Mouse (Mus musculus) lung, embryonic 14.5 days (tissue): Measurements from ENCODE around the gene Nfe2l3. TPM values are rescaled to one million over a fixed set of nuclear protein-coding genes. Genes with fewer than 3 reads are reported as not detected.

ENCODE experiments used
- ATAC-seq: fragments of 200-750 bp; cut with Nextera tagmentation; 2 replicates; pipeline ENCODE4 v1.8.0; 2017; ENCODE audit warnings: mild to moderate bottlenecking, moderate TSS enrichment, moderate library complexity; ENCODE audit not compliant: insufficient read depth
- DNase-seq: peaks from one replicate; pipeline ENCODE4 v3.0.0-alpha.2; 2015
- H3K27ac ChIP-seq: fragments of 300-500 bp; sonication (generic); 2 replicates; pipeline ENCODE4 v1.5.1; 2014; ENCODE audit warnings: low read depth, mild to moderate bottlenecking, moderate library complexity
- H3K27me3 ChIP-seq: fragments of 300-500 bp; sonication (generic); 2 replicates; pipeline ENCODE4 v1.6.1; 2014; ENCODE audit warnings: low read length, control low read depth; ENCODE audit not compliant: insufficient read depth
- H3K36me3 ChIP-seq: fragments of 300-500 bp; sonication (generic); 2 replicates; pipeline ENCODE4 v1.6.1; 2014; ENCODE audit warnings: control low read depth; ENCODE audit not compliant: insufficient read depth
- H3K4me1 ChIP-seq: fragments of 300-500 bp; sonication (generic); 2 replicates; pipeline ENCODE4 v1.6.1; 2014; ENCODE audit warnings: antibody characterized with exemption, control low read depth; ENCODE audit not compliant: insufficient read depth
- H3K4me2 ChIP-seq: fragments of 300-500 bp; sonication (generic); 2 replicates; pipeline ENCODE4 v1.6.1; 2014; ENCODE audit warnings: mild to moderate bottlenecking
- H3K4me3 ChIP-seq: fragments of 300-500 bp; sonication (generic); 2 replicates; pipeline ENCODE4 v1.5.1; 2014; ENCODE audit warnings: low read depth, low read length
- H3K9ac ChIP-seq: fragments of 300-500 bp; sonication (generic); 2 replicates; pipeline ENCODE4 v1.6.1; 2014
- H3K9me3 ChIP-seq: fragments of 300-500 bp; sonication (generic); 2 replicates; pipeline ENCODE4 v1.6.1; 2016; ENCODE audit warnings: low read depth, low read length, control low read depth
- CTCF ChIP-seq: IDR thresholded peaks from 2 replicates; pipeline ENCODE4 v1.5.1; 2016; ENCODE audit warnings: antibody characterized with exemption, low read depth
- WGBS: fragments of 180-500 bp; shearing (Covaris S2); extraction: QIAGEN DNeasy Blood & Tissue Kit; methylation state at CpG from one replicate; pipeline ENCODE4 v1.1.7; 2014; 5-methylcytosine and 5-hydroxymethylcytosine counted together
- polyA plus RNA-seq: library from polyadenylated mRNA; unstranded; fragments of >200 nt; fragmentation: Nextera tagmentation; extraction: Ambion mirVana; gene quantifications from 2 replicates; pipeline ENCODE4 v1.2.1, GENCODE M21; 2014

The Nfe2l3 gene
- polyA plus RNA-seq, 1 experiment from 2014 or later = 2.8 TPM

DNA sequence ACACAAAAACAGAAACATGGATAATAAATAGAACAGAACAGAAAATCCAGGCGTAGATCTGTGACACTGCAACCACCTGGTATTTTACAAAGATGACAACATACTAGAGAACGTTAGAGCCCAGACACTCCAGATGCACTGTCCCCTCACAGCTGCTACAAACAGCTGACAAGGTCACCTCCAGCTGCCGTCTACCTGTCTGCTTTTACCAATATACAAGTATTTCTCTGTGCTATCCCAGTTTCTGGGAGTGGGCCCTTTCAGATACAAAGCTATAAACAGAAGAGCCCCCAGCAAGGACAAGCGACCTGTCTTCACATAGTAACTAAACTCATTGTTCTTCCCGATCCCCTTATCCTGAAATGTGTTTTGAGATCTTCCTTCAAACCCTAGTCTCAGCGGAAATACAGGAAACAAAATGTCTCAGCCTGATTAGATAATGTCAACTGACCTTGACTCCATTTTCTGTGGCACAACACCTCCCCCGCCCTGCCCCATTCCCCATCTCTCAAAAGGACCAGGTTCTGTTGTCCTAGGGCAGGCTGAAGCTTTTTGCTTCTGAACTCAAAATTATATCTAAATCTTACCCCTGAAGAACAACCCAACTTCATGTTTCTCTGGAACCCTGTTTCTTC lies 53.7 kb downstream of the Nfe2l3 start:
- Histone ChIP-seq H3K4me3 (no peak overlapping the region), H3K36me3 (peaks cover 21% of the 10 kb centered on the region), H3K9me3 (no peaks in the 10 kb centered on the region), H3K4me2 (no peak overlapping the region), H3K27ac (no peak overlapping the region), H3K4me1 (no peaks in the 10 kb centered on the region), H3K27me3 (no peaks in the 10 kb centered on the region), H3K9ac (no peak overlapping the region)
- no peak for ATAC-seq
- TF ChIP-seq CTCF = no peak
- no peak for DNase-seq
- 42% methylated on average over 7 of the region's 7 CpGs for WGBS

DNA sequence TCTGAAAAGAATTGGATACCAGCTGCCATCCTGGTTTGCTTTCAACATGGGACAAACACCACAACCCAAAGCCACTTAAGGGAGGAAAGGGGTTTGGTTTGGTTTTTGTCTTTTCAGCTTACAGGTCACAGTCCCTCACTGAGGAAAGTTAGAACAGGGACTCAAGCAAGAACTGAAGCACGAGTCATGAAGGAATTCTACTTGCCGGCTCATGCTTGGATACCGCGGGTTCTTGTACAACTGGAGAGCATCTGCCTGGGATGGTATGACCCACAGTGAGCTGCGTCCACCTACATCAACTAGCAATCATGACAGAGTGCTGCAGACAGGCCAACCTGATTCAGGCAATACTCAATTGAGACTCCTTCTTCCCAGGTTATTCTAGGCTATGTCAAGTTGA lies 54.3 kb downstream of the Nfe2l3 start:
- DNase-seq (no peak), ATAC-seq (no peak)
- H3K9me3 ChIP-seq = no peaks in the 10 kb centered on the region
- H3K4me2 ChIP-seq = no peak overlapping the region
- no peak for TF ChIP-seq CTCF
- H3K27me3 ChIP-seq = no peaks in the 10 kb centered on the region
- no peaks in the 10 kb centered on the region for H3K4me1 ChIP-seq
- H3K9ac ChIP-seq = no peak overlapping the region
- H3K27ac ChIP-seq = no peak overlapping the region
- peaks cover 15% of the 10 kb centered on the region for H3K36me3 ChIP-seq
- WGBS = 88% methylated on average over 5 of the region's 5 CpGs
- no peak overlapping the region for H3K4me3 ChIP-seq

DNA sequence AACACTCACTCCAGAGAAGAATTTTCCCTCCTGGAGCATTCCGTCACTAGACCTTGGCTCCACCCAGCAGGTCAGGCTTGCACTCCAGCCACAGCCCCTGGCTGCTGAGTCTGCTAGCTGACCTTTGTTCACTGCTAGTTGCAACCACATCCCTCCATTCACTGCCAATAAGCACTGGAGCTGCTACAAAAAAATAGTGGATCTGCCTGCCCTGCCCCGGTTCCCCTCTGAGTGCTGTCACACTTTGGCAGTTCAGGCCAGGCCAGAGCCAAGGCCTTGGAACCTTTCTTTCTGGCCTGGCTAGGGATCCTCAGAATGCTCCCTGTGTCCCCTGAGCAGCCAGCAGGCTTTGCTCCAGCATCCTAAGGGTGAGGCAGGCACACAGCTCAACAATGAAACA lies 57.3 kb downstream of the Nfe2l3 start:
- no peak overlapping the region for H3K9ac ChIP-seq
- no peaks in the 10 kb centered on the region for H3K4me1 ChIP-seq
- no peak for ATAC-seq
- DNase-seq = no peak
- H3K9me3 ChIP-seq = no peaks in the 10 kb centered on the region
- no peaks in the 10 kb centered on the region for H3K27me3 ChIP-seq
- H3K36me3 ChIP-seq = no peaks in the 10 kb centered on the region
- H3K4me2 ChIP-seq = no peak overlapping the region
- H3K4me3 ChIP-seq = no peak overlapping the region
- H3K27ac ChIP-seq = no peak overlapping the region
- 38% methylated on average over 2 of the region's 2 CpGs for WGBS
- no peak for TF ChIP-seq CTCF

DNA sequence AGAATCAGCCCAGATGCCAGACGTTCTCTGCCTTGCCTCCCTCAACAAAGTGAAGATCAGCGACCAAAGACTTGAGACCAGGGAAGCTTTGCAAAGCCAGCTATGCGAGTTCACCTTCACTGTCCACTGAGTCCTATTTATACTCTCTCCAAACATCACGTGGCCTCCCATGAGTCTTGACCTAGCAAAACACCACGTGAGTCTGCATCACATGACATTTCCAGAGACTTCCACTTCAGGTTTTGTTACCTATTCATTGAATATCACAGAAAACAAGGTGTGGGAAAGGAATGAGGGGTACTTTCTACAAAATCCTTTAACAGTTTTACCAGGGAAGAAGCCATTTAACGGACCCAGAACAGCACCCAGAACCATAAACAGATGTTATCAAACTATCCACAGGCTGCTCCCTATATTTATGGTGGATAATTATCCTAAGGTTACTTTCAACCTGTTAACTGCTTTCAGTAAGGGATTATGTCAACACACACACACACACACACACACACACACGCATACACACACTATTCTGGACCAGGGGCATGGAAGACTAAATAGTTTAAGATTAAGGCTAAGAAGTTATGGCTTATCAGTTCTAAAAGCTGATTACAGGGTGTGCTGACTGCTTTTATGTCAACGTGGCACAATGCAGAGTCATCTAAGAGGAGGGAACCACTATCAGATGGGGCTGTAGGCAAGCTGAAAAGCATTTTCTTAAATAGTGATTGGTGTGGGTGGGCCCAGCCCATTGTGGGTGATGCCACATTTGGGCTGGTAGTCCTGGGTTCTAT lies 65.0 kb downstream of the Nfe2l3 start:
- ATAC-seq = no peak
- no peak overlapping the region for H3K4me3 ChIP-seq
- no peaks in the 10 kb centered on the region for H3K27me3 ChIP-seq
- H3K4me1 ChIP-seq = no peaks in the 10 kb centered on the region
- WGBS = 62% methylated on average over 8 of the region's 8 CpGs
- H3K4me2 ChIP-seq = no peak overlapping the region
- no peaks in the 10 kb centered on the region for H3K9me3 ChIP-seq
- no peak for TF ChIP-seq CTCF
- H3K9ac ChIP-seq = no peak overlapping the region
- H3K36me3 ChIP-seq = no peaks in the 10 kb centered on the region
- H3K27ac ChIP-seq = no peak overlapping the region
- DNase-seq = no peak

DNA sequence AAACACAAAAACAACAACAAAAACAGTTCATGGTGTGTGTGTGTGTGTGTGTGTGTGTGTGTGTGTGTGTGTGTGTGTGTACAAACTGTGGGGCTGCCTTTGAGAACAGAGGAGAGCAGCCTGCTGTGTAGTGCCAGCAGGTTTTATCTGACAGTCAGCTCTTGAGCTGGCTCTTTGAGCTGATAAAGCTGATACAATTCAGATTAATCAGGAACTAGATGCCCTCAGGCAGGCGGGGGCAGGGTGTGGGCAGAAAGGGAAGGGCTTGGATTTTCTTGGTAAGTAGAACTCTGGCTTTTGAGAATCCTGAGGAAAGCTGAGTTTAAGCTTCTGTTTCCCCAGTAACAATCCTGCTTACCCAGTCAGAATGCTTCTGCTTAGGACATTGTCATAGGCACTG lies 73.2 kb downstream of the Nfe2l3 start:
- no peak for ATAC-seq
- no peaks in the 10 kb centered on the region for H3K9me3 ChIP-seq

DNA sequence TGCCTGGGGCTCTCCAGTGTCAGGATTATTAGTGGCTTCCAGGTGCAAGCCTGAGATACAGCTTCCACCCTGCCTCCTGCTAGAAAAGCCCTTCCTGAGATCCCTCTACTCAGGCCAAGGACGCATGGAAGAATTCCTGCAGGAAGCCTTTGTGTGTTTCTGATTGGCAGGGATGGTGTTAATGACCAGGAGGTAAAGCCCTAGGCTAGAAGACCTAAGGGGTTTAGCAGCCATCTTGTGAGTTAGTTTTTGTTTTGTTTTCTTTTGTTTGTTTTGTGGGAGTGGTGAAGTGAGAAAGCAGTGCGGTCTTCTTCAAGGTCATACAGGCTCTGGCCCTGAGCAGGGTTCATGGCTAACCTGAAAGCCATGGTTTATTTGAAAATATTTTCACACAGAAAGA lies 75.1 kb downstream of the Nfe2l3 start:
- H3K9ac ChIP-seq = no peak overlapping the region
- H3K27me3 ChIP-seq = no peaks in the 10 kb centered on the region
- WGBS = 60% methylated on average over 2 of the region's 2 CpGs
- H3K4me3 ChIP-seq = no peak overlapping the region
- no peak overlapping the region for H3K4me2 ChIP-seq
- H3K36me3 ChIP-seq = no peaks in the 10 kb centered on the region
- ATAC-seq = no peak
- no peak for TF ChIP-seq CTCF
- no peaks in the 10 kb centered on the region for H3K4me1 ChIP-seq
- DNase-seq = no peak
- no peak overlapping the region for H3K27ac ChIP-seq
- no peaks in the 10 kb centered on the region for H3K9me3 ChIP-seq

More for the DNA sequence above, 73.2 kb downstream of the Nfe2l3 start:
- H3K27ac ChIP-seq = no peak overlapping the region
- H3K4me2 ChIP-seq = no peak overlapping the region
- no peaks in the 10 kb centered on the region for H3K27me3 ChIP-seq
- H3K4me1 ChIP-seq = no peaks in the 10 kb centered on the region
- DNase-seq = no peak
- 10% methylated on average over 1 of the region's 1 CpGs for WGBS
- H3K4me3 ChIP-seq = no peak overlapping the region
- no peak overlapping the region for H3K9ac ChIP-seq
- no peak for TF ChIP-seq CTCF
- no peaks in the 10 kb centered on the region for H3K36me3 ChIP-seq

Other genes with a start within 250 kb of the Nfe2l3 start
- gene Hnrnpa2b1, start 37.2 kb downstream of the Nfe2l3 start, polyA plus RNA-seq = 1,221 and 1,233 TPM in 2 replicates
- gene Cbx3, start 37.7 kb downstream of the Nfe2l3 start, polyA plus RNA-seq = 563 and 591 TPM in 2 replicates
- 11.3 and 14.2 TPM in 2 replicates for gene Snx10, start 91.2 kb downstream of the Nfe2l3 start, polyA plus RNA-seq